Mouse (Mus musculus) activated CD4-positive, CD25-positive, alpha-beta regulatory T cell, adult 4 months (primary cell): ENCODE results near the gene Adgrg5. TPM values are rescaled to one million over a fixed set of nuclear protein-coding genes. Genes with fewer than 3 reads are reported as not detected.
A peak's percentile ranks its signal among the peaks of the same experiment; 100 is the strongest.

Experiments
- ATAC-seq: one replicate; pipeline ENCODE4 v1.8.0; 2017
- polyA plus RNA-seq, 2 experiments: library from polyadenylated mRNA; unstranded; fragments of 100-300 nt; shearing (Covaris generic); gene quantifications; one replicate each; pipeline ENCODE4 v1.2.1; 2017

Adgrg5 gene
- polyA plus RNA-seq, 2 experiments from 2014 or later, result 1.3 to 1.4 TPM

DNA sequence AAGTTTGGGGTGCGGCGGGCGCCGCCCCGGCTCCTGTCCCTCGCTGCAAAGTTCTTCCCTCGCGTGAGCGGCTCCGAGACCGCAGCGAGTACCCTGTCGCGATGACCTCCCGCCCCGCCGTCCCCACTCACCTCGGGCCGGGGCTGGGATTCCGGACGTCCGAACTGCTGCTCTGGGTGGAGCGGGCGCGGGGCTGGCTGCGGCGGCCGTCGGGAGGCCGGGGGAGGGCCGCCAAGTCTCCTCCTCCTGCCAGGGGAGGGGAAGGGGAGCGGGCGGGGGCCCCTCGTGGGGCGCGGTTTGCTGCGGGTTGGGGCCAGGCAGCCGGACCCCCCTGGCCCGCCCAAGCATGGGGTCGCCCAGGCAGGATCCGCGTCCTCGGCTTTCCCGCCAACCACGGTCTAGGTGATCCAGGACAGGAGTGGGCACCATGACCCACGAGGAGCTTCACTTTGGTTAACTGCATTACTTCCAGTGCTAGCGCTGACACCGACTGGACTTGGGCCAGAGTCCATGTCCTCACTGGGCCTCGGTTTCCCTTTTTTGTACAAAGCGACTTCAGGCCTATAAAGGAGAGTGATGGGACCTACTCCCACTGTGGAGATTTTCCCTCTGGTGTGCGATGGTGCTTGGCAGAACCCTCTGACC, 5.5 kb upstream of the Adgrg5 start, which contains the start of gene Ccdc102a:
Gene Ccdc102a (minus strand): TSS at position 248 of the 645 bp plus-strand sequence.
- no peak for ATAC-seq

DNA sequence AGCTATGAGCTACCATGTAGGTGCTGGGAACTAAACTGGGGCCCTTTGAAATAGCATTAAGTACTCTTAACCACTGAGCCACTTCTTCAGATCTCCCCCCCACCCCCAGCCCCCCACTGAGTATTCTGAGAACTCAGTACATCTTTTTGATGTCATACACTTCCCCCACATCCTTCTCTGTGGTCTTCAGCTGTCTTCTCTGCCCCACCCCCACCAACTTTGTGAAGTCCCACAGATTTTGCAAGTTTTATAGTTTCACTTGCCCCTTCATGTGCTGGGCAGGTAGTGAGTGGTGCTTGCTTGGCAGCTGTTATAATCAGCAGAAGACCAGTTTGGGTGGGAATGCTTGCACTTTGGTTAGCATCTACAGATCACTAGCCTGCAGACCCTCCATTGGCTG, 4.2 kb upstream of the Adgrg5 start:
- peak; percentile 48 for ATAC-seq

DNA sequence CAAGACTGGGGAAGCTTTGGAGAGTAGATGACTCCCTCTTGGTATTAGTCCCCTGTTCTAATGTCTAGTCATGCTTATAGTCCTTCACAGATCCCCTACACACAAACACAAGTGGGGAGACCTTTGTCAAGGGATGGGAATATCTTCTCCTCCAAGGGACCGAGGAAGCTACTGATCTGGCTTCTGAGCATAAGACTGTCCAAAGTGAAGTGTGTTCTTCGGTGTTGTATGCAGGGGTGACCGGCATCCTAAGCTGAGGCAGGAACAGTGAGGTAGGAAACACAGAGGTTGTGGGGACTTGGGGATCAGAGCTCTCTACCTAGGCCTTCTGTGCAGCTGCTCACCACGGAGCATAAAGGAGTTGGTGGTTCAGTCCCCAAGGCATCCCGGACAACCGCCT, 1.3 kb upstream of the Adgrg5 start:
- no peak for ATAC-seq

DNA sequence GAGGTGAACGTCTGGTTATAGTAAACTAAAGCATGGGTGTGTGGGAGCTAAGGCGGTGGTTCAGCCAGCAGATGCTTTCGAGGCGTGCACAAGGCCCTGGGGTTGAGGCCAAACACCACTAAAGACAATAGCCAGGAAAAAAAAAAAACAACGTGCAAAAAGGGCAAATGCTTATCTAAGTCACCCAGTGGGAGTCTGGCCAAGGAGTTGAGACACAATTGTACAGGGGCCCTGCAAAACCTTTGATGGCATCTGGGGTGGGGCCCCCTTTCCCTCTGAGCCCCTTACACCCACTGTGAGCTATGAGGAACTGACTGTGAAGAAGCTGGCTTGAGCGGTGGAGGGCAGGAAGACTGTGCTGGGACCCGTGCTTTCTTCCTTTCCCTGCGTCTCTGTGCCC, 892 bp upstream of the Adgrg5 start:
- no peak for ATAC-seq

DNA sequence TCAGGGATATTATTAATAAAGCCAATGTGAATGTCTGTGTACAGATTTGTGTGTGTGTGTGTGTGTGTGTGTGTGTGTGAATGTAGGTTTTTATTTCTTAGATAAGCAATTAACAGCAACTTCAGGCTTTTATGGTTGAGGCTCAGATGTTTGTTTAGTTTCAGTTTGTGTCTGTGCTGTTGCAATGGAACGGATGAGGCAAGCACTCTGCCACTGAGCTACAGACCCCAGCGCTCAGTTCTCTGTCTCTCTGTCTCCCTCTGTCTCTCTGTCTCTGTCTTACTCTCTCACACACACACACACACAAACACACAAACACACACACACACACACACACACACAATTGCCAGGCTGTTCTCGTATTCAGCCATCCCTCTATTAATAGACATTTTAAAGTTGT, 4.7 kb downstream of the Adgrg5 start:
- ATAC-seq, result no peak

DNA sequence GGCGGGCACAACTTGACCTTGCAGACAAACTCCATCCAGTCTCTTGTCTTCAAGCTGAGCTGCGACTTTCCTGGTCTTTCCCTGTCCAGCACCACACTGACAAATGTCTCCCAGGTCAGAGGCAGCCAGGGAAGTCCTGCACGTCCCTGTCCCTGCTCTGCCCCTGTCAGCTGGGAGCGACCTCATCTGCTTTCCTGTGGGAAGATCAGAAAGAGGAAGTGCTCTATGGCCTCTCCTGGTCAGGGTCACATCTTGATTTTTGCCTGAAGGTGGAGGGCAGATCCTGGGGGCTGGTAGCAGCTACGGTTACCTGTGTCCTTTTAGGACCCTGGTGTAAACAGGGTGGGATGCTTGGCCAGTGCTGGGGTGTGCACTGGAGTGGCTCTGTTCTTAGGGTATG, 10.4 kb downstream of the Adgrg5 start:
- no peak for ATAC-seq

DNA sequence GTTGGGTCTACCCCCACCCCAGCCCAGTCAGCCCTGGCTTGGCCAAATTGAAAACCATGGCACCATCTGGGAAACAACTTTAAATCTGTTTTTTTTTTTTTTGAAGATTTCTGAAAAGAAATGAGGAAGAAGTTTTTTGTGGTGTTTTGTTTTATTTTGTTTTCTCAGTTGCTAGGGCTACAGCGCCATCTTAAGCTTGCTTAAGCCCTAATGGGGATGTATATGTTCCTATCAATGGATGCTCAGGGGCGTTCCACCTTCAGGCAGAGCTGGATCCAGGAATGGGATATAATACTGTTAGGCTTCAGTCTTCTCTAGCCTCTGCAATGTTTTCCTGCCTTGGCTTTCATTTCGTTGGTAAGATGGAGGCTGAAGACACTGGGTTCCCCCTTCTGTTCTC, 11.7 kb downstream of the Adgrg5 start:
- no peak for ATAC-seq

DNA sequence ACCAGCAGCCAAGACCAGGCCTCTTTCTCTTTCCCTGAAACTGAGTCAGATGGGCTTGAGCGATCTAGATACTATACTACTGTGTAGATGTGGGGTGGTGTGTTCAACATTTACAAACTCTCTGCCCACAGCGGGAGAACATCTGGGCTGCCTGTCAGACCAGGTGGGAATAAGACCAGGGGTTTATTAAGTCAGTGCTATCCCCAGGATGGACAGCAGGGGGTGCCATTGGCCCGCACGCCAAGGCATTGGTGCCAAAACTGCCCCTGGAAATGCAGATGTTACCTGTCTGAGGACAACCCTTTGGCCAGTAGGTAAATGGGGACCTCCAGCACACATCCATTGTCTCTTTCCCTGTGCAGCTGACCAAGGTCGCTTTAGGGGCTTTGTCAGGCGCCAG, 19.1 kb downstream of the Adgrg5 start:
- ATAC-seq, result no peak

DNA sequence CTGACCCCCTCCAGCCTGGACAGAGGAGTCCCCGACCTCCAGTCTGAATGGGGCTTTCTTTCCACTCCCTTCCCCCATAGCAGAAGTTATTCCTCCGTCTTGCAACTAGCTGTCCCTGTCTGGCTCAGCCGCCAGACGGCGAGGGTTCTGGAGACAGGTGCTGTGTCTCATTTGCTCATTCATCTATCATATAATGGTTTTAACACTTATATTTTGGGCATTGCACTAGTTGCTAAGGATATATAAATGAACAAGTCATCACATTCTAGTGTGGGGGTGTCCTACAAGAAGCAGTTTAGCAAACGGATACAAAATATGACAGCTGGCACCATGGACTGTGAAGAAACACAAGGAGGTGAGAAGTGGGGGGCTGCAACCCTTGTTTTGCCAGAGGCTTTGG, 21.7 kb downstream of the Adgrg5 start:
- no peak for ATAC-seq

DNA sequence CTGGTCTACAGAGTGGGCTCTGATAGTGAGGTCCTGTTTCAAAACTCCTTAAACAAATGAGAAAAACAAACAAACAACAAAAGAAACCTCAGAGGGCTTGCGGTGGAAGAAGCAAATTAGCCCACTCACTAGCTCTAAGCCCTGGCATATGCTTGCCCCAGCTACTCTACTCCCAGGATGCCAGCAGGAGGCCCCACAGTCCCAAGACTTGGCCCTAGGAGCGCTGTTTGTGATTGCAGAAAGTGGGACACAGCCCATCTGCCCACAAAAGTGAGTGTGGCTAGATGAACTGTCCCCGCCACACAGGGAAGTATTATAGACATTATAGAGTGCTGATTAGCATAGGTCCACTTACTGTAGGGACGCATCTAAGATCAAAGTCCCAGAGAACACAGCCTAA, 24.9 kb downstream of the Adgrg5 start:
- no peak for ATAC-seq

DNA sequence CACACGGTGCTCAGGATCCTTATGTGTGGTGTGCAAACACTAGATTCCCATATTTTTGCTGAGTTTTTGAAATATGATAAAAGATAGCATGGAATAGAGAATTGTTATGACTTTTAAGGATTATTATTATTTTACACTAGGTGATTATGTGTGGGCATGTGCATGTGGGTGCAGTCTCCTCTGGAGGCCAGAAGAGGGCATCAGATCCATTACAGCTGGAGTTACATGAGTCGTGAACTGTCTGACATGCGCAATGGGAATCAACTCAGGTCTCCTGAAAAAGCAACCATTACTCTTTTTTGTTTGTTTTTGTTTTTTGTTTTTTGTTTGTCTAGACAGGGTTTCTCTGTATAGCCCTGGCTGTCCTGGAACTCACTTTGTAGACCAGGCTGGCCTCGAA, 25.5 kb downstream of the Adgrg5 start:
- ATAC-seq, result no peak

DNA sequence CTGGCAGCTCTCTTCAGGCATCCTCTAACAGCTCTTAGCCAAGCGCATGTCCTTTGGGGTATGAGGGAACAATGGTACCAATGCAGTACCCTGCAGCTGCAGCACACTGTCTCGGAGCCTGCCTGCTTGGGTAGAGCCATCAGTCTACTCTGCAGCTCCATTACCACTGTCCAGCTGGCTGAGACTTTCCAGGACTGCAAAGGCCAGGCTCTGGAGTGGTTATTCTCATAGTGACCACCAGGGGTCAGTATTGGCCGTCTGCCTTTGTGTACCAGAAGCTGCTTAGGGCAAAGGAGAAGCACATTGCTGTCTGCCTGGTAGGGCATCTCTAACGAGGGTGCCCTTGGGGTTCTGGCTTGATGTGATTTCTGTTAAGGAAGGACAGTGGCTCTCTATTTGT, 26.6 kb downstream of the Adgrg5 start:
- ATAC-seq, result peak; percentile 57

DNA sequence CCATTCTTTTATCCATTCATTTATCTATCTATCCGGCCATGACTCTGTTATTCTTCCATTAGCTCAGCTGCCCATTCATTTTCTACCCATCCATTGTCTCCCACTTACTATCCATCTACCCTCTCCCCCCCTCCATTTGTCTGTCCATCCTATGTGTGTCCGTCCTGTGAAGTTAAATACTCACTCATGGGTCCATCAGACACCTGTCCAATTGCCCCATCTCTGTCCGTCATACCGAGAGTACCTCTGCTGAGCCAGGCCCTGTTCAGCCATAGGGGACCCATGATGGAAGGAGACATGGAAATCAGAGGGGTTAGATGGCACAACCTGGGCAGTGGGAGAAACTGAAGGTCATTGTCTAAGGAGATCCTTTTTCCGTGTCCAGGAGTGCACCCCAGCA, 27.0 kb downstream of the Adgrg5 start:
- ATAC-seq, result no peak

DNA sequence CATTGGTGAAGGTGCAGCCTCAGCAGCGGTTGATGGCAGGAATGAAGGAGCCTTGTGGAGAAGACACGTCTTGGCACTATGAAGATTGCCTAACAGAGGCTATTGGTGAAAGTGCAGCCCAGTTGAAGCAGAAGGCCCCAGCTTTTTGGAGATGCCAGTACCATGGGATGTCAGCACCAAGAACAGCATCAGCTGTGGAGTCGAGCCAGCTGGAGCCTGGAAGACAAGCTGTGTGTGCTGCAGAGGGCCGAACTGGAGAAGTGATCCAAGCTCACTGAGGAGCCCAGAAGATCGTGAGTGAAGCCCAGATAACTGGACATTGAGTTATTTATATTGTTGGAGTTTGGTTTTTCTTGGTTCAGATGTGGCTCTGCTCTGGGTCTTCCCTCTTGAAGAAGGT, 28.6 kb downstream of the Adgrg5 start:
- no peak for ATAC-seq

DNA sequence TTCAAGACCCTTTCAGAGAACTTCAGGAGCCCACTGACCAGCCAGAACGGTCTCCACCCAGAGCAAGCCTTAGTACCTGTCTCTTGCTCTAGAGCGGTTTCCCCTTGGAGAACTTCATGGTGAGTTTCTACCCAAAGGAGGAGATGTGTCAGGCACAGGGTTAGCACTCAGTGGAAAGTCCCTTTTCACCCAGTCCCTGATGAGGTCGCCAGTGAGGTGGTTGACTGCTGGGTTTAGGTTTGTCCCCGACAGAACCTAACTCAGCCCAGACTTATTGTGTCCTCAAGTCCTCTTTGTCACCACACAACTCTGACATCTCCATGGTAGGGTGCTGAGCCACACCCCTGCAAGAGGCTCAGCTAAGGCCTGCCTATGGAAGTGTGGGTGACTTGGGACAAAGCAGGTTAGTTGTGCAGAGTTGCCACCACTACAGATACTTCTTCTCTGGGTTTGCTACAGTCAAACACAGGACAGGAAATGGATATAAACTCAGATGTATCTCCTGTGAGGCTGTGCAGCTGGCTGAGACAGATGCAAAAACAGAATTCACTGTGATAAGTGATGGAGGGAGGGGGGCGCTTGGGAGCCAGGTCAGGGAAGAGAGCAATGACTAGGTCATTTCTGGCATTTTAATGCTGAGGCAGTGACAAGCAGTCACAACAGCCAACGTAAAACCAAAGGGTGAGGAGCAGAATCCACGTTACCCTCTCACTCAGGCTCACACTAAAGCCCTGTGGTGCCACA, 30.3 kb downstream of the Adgrg5 start:
- no peak for ATAC-seq

DNA sequence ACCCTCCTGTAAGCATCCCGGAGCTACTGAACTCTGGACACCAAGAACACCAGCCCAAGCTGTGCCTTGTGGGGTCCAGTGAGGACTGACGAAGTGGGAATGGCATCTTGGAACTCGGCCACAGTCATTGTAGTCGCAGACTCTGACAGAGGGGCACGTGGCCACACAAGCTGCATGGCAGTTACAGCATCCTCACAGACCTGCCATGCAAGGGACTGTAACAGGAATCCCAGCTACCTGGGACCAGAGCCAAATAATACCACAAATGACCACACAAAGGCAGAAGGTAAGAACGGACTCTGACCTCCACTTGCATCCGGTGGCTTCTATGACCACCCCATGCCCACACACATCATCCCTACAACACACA, 30.9 kb downstream of the Adgrg5 start:
- ATAC-seq, result no peak

DNA sequence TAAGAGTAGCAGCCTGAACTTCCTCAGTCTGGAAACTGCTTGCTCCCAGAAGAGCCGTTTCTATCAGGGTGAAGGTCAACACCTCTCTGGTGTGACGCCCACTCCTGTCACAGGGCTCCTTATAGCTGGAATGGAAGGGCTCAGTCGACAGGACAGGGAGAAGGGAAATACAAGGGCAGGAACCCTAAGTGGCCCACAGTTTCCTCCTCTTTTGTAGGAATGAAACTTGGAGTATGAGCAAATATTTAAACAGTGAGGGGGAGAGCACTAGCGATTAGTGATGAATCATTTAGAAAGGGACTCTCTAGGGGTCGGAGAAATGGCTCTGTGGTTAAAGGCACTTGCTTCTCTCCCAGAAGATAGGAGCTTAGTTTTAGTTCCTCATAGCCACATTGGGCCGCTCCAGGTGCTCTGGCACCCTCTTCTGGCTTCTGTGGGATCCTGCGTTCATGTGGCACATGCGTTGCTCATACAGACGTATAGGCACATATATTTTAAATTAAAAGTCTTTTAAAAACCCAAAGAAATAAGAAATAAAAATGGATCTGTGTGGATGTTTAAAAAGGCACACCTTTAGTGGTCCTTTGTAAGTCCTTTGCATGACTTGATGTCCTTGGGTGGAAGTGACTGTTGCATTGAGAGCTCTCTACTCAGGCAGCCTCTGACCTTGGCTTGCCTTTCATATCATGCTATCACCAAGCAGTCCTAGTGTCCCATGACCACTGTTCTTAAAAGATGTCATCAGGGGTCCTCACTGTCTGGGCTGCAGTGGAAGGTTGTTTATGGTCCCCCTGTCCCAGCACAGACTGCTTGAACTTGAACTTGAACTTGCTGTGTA, 31.6 kb downstream of the Adgrg5 start:
- ATAC-seq, result no peak

DNA sequence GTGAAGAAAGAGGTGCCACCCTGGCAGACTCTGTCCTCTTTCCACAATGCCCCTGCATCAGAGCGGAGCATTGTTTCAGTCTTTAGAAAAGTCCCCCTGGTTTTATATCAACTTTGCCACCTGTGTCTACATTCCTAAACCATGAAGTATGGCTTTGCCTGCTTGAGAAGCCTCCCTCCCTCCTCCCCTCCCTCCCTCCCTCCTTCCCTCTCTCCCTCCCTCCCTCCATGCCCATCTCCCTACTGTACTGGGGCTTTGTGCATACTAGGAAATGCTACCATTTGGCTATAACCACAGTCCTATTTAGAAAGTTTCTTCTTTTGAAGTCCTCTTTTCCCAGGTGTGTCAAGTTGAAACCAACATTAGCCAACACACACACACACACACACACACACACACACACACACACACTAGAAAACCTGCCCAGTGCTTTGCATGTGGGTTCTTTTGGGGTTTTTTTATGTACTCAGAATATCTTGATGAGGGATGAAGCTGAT, 32.6 kb downstream of the Adgrg5 start:
- no peak for ATAC-seq

DNA sequence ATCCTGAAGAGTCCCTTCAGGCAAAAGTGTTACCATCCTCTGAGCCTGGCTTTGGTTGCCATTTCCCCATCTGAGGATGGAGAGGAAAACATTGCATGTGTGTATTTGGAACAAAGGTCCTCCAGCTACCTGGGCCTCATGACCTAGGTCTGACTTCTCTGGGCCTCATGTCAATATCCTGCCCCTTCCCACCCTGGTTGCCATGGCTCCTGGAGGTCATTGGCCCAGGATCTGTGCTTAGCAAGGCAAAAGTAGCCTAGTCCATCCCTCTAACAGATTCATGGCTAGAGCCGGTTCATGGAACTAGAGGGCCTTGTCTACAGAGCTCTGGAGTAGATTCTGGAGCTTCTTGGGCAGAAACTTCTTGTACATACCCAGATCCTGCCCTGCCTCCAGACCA, 38.7 kb downstream of the Adgrg5 start:
- ATAC-seq, result no peak

DNA sequence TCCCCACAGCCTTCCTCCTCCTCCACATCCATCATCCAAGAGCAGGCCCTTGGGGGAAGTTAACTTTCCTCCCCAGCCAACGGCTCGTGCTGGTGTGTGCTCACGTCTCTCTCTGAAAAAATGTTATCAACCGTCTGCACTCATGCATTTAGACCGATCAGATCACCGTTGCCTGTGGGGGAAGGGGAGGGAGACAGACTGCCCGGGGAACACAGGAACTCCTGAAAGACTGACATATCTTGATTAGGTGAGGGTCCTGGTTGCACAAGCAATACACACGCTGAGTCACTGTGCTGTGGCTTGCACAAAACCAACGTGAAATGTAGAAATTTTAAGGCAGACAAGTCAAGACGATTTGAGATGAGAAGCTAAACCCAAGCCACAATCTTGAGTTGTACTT, 41.3 kb downstream of the Adgrg5 start:
- ATAC-seq, result no peak

DNA sequence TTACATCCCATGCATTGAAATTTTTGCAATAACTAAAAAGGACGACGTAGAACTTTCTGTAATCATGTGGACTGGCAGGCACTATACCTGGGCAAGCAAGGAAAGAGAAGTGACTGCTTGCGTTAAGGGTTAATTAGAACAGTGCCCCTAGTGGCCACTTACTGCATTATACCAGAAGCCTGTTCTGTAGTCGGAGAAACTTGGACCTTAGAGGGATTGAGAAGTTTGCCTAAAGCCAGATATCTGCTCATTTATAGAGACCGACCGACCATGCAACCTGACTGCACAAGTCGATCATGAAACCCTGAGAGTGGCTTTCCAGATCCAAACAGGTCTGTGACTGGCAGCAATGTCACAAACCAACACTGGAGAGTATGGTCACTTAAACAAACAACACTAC, 43.1 kb downstream of the Adgrg5 start:
- ATAC-seq, result peak; percentile 61

DNA sequence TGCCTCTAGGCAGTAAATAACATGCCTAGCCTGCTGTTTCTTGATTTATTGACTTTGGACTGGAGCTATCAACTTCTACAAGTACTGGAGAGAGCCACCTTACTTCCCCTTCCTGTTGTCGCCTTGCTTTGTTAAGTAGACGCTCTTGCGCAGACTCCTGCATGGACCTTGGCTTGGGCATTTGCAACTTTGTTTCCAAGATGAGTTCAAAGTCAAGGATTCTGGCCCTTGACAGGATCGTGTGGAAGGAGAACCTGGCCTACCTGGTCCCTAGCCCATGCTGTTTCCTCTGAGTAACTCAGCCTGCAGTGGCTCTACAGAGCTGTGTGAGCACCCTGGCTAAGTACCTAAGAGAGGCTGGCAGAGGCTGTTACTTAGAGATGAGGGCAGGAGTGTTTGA, 43.6 kb downstream of the Adgrg5 start:
- no peak for ATAC-seq

DNA sequence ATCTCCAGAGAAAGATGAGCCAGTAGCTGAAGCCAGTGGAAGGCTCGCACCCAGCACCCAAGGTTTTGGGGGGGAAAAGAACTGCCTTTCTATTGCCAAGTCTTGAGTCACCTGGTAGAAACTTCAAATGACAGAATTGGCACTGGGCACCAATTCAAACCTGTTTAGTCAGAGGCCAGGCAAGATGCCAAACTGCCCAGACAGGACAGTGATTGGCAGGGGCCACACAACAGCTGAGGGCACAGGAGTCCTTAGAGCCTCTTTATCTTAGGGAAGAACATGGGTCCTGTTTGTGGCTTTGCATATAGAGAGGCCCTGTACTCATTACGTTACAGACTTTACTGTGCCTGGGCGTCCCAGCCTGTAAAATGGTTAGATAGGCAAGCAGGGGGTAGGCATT, 44.1 kb downstream of the Adgrg5 start:
- ATAC-seq, result no peak

DNA sequence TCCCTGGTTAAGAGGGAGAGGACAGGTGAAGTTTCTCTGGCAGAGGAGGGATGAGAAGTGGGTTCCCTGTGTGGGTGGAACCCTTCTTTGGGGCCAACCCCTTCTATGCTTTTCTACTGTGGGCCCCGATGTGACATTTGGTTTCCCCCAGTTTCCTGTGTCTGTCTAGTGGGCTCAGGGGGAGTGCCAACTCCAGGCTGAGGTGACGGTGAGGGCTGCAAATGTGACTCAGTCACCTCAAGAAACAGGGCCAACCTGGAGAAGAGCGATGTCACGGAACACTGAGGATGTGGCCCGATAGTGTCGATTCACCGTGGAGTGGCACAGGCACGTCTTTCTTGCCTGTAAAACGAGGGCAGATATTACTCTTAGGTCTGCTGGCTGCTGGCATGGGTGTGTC, 49.8 kb downstream of the Adgrg5 start:
- peak; percentile 46 for ATAC-seq
